Mouse (Mus musculus): ENCODE results near the gene 0610010F05Rik.

The 0610010F05Rik gene

DNA sequence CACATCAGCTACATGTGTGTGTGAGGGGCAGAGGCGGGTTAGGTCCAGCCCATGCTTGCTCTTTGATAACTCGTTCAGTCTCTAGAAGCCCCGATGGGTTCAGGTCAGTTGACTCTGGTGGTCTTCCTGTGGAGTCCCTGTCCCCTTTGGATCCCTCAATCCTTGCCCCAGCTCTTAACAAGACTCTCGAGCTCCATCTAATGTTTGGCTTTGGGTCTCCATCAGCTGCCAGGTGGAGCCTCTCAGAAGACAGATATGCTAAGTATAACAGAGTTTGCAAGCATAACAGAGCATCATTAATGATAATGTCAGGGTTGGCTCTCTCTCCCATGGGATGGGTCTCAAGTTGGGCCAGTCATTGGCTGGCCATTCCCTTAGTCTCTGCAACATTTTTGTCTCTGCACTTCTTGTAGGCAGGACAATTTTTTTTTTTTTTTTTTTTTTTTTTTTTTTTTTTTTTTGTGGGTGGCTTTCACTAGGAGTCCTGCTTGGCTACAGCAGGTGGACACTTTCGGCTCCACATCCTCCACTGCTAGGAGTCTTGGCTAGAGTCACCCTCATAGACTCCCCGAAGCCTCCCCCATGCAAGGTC, 76.3 kb downstream of the 0610010F05Rik start:
- DNase-seq: no peak

DNA sequence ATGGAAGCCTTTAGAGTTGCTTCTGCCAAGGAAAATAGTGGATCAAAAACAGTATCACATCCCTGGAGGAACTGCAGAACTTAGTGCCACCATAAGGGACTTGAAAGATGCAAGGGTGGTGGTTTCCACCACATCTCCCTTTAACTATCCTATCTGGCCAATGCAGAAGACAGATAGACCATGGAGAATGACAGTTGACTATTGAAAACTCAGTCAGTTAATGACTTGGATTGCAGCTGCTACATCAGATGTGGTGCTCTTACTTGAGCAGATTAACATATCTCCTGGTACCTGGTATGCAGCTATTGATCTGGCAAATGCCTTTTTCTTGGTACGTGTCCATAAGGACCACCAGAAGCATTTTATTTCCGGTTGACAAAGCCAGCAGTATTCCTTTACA, 96.0 kb downstream of the 0610010F05Rik start:
- no peak for DNase-seq

DNA sequence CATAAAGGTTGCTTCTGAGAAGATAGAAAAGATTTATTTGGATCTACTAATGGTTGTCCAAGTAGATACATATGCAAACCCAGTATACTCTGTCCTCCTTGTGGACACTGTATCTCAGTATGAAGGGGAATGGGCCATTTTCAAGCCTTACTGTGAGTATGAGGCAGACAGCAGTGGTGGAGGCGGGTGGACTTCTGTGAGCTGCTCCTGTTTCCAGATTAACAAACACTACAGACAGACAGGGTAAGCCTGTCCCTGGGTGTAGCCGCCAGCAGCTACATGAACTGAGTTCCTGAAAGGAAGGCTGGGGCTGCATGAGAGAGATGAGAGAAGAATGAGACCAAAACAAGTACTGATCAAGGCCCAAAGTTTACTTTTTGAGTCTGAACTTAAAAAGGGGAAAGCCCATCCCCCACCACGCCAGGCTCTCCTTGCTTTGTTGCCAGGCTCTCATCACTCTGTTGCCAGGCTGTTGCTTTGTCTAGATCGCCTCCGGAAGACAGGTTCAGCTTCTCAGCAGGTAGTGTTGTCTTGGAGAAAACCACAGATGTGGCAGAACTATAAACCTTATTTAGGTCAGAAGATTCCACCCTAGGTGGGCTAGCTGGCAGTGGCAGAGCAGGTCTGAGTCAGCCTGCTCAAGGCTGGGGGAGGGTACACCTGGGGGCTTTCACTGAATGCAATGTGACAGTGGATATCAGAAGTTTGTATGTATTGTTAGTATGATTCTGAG, 112.8 kb downstream of the 0610010F05Rik start, which contains the start of gene 1700093K21Rik:
1700093K21Rik (minus strand) TSS at position 683 of the 733 bp plus-strand sequence.
- no peak for DNase-seq

DNA sequence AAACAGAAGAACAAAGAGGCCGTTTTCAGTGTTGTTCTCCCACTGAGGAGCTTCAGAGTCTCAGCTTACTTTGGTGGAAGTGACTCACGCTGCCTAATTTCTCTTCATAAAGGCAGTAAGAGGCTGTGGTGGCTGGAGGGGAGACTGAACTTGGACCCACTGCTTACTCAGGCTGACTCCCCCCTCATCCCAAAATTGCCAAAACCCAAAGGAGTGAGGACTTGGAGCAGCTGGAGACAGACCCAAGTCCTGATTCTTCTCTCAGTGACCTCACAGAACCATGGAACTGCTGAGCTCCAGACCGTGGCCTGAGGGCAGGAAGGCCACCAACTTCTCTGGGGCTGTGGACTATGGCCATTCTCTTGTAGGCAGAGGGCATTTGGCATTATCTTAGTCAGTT, 114.5 kb downstream of the 0610010F05Rik start:
- DNase-seq: no peak

DNA sequence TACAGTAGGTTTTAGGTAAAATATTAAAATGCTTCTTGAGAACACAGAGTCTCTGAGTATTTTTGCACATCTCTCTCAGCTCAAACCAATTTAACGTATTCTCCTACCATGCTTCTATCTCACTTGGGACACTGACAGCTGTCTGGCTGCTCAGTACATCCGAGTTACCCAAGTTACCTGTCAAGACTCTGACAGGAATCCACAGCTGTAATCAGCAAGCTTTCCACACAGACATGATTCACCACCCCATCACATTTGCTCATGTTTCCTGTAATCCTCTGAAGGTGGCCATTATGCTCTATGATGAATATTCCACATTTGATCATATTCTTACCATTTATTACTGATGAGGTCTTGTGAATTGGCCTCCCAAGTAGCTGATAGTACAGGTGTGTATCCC, 118.1 kb downstream of the 0610010F05Rik start:
- DNase-seq: no peak

Measured in kidney, postnatal 14 days (tissue).